Mouse (Mus musculus) activated CD4-positive, CD25-positive, alpha-beta regulatory T cell, adult 4 months (primary cell): ENCODE data around the gene Tomt. TPM values are rescaled to one million over a fixed set of nuclear protein-coding genes. Genes with fewer than 3 reads are reported as not detected.
A peak's percentile ranks its signal among the peaks of the same experiment; 100 is the strongest.
"Not testable (repeated sequence)": the region's sequence is repeated elsewhere in the genome, so short reads cannot be mapped to it uniquely, and the experiment has no call there.

ENCODE experiments used
- ATAC-seq: one replicate; pipeline ENCODE4 v1.8.0; 2017
- polyA plus RNA-seq, 2 experiments: library from polyadenylated mRNA; unstranded; fragments of 100-300 nt; shearing (Covaris generic); gene quantifications; one replicate each; pipeline ENCODE4 v1.2.1; 2017

Tomt gene
- under 1 TPM in 1 of 2 experiments, not detected in 1; 0.46 TPM for polyA plus RNA-seq

DNA sequence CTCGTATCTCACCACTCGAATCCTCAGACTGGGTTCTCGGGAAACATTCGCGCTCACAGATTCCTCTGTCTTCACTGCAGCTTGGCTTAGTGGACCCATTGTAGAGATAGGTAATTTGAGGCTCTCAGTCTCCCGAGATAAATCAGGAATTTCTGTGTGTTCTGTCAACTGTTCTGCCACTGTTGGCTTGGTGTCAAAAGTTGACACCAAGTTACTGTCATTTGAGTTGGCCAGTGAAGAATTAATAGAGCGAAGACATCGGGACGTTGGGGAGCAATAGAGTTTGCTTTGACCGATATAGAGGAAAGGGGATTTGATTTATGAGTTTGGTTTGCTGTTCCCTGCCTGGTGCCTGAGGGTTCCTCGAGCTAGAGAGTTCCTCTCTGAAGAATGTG, at the start of gene Tomt:
Tomt (minus strand) TSS at position 73 of the 395 bp plus-strand sequence.
- no peak for ATAC-seq

- ATAC-seq = no peak
These were observed 49.7 kb upstream of the Tomt start for GRCm38 (mm10) chr7:101955862-101956261.

DNA sequence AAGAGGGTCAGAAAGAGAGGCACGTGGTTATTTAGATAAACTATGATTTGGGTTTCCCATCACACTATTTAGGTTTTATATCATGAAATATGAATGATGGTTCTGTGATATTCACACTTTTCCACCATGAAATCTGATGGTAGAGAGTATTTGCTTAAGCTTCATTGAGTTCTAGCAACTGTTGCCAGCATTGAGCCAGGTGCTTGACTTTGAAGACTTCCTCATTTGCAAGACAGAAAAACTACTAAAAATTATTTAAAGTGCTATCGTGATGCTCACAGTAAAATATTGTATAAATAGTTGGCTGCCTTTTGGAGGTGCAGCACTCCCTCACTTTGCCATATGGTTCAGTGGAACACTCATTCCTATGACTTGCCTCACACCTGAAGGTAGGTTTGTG, 49.1 kb upstream of the Tomt start:
- no peak for ATAC-seq

GRCm38 (mm10) chr7:101954163-101954562, 48.0 kb upstream of the Tomt start:
- no peak for ATAC-seq

DNA sequence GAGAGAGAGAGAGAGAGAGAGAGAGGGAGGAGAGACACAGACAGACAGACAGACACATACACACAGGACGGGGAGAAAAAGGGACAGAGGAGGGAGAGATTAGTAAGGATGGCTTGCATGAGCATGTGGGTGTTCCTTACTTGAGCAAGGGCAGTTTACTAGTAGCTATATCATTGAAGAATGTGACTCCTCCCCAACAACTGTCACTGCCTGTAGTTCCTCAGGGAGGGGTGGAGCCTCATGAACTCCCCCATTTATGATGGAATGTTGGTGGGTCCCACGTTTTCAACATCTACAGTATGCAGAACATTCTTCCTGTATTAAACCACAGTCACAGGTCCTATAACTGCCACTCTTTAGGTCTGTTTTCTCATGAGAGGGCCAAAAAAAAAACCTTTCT, 45.9 kb upstream of the Tomt start:
- ATAC-seq = no peak

GRCm38 (mm10) chr7:101951648-101952047, 45.5 kb upstream of the Tomt start:
- no peak for ATAC-seq

GRCm38 (mm10) chr7:101949008-101949407, 42.8 kb upstream of the Tomt start:
- ATAC-seq = not testable (repeated sequence)

DNA sequence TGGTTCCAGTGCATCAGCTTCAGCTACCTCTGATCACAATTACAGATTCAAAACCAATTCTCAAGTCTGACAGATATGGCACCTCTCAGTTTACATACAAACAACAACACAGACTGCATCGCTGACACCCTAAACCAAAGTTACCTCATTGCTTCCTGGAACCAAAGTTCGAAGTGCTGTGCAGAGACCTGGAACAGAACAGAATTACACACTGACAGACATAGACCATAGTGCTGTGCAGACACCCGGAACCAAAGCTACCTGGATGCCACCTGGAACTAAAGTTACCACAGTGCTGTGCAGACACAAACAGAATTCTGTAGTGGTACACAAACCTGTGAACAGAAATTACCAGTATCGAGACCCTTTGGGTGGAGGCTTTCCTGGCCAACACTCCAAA, 33.6 kb upstream of the Tomt start:
- no peak for ATAC-seq

- no peak for ATAC-seq
These were observed 32.2 kb upstream of the Tomt start for GRCm38 (mm10) chr7:101938348-101938747.

- no peak for ATAC-seq
These were observed 31.4 kb upstream of the Tomt start for GRCm38 (mm10) chr7:101937569-101937968.

- ATAC-seq = no peak
These were observed 30.8 kb upstream of the Tomt start for GRCm38 (mm10) chr7:101936996-101937395.

- ATAC-seq = no peak
These were observed 29.8 kb upstream of the Tomt start for GRCm38 (mm10) chr7:101935957-101936356.

DNA sequence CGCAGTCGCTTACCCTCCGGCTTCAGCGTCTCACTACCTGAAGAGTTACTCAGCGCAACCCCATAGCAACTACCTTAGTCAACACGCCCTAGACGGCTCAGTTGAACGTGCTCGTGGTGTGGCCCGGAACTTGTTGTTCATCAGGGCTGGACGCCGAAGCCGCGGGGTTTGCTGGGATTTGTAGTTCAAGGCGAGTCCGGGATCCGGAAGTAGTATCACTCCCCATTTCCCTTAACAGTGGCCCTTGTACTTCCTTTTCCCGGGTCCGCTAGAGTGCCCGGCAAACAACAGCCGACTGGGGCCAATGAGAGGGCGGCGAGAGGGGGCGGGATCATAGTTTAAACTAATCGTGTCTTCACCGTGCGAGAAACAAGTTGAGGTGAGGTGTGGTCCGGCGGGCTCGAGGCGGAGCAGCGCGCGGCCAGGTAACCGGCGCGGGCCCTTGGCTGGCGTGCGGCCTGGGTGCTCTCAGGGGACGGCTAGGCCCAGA, 27.6 kb upstream of the Tomt start, which contains the start of the genes Lrrc51 and Numa1:
Lrrc51 (minus strand) TSS at position 145 of the 490 bp plus-strand sequence.
Numa1 (plus strand) TSS at position 361 of the 490 bp plus-strand sequence.
- ATAC-seq = peak; percentile 97

DNA sequence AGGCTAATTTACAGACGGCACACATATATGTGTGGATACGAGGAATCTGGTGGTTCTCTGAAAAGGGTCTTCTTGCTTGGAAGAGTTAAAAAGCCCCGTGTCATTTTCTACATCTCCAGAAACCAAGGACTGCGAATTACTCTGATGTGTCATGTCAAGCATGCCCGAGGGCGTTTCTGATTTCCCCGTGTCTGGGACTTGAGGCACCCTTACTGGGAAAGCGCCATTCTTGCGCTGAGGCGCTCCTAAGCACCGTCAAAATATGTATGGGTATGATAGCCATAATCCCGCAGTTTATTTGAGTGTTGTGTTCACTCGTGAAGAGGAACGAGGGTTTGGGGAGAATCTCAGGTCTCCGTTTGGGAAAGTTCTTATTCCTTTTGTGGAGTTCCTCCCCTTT, 27.1 kb upstream of the Tomt start:
- no peak for ATAC-seq

DNA sequence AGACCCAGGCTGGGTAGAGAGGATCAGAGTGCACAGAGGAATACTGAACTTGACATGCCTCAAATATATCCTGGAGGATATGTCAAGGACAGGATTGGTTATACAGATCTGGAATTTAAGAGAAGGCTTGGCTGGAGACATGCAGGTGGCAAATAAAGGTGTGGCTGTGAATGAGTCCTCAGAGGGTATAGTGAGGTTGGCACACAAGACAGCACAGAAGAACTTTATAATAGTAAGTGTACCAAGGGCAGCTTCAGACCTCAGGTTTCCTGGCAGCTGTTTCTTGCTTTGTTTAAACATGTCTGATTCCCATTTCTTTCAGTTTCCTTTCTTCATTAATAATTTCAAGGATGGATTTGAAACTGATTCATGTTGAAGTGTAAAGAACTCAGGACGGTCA, 26.4 kb upstream of the Tomt start:
- ATAC-seq = no peak

DNA sequence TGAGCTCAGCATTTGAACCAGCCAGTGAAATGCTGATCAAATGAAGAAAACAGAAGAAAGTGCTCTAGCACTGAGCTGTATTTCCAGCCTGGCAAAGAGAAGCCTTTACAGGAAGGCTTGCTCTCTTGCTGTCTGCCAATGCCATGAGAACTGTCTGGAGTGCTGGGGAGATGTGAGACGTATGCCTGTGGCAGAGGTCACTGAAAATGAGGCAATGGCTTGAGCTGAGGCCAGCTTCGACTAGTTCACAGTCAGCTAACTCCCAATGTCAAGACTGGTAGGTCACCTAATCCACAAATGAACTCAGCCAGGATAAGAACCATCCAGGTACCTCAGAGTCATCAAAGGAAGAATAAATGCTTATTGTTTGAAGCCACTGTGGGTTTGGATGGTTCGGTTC, 21.9 kb upstream of the Tomt start:
- ATAC-seq = no peak

- ATAC-seq = not testable (repeated sequence)
These were observed 19.7 kb upstream of the Tomt start for GRCm38 (mm10) chr7:101925892-101926291.

DNA sequence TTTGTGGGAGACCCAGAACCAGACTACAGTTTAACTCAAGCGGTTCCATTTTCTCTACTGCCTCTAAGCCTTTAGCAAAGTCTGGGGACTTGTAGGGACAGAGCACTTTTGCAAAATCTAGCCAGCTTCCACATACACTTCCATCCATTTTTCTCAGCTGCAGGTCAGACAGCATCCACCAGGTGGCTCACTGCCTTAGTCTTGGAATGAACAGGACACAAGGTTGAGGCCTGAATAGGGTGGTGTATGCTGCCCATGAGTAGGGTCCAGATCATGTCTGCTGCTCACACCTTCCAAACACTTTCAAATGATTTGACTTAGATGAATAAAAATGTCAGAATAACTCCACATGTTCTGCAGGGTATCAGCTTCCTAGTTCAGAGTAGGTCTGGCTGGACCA, 11.9 kb upstream of the Tomt start:
- ATAC-seq = peak; percentile 65

DNA sequence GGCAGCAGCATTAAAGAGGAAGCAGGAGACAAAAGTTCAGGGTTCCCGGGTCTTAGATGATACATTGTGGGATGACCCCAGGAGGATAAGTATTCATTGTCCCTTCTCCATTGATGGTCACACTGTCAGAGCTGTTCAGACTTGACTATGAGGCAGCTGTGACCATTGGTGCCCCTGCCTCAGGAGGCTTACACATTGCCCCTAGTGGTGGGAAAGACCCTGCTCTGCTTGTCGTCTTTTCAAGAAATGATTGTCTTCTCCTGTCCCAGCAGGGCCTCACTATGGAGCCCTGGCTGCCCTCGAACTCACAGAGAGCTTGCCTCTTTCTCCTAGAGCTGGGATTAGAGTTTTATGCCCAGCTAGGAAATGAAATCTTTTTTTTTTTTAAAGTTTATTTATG, 5.8 kb upstream of the Tomt start:
- ATAC-seq = no peak

DNA sequence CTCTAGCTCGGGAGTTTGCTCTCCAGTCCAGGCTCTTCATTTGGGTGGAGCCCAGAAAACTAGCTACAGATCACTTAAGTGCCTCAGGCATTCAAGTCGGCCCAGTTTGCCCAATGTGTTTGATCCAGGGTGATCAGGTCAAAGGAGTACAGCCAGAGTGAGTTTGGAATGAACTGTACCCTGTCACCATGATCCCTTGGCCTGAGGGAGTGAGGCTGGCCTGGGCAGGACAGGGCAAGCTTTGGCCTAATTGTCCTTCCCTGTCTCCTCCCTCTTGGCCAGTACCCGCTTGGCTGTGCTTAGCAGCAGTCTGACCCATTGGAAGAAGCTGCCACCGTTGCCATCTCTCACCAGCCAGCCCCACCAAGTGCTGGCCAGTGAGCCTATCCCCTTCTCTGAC, 4.0 kb upstream of the Tomt start:
- ATAC-seq = no peak

DNA sequence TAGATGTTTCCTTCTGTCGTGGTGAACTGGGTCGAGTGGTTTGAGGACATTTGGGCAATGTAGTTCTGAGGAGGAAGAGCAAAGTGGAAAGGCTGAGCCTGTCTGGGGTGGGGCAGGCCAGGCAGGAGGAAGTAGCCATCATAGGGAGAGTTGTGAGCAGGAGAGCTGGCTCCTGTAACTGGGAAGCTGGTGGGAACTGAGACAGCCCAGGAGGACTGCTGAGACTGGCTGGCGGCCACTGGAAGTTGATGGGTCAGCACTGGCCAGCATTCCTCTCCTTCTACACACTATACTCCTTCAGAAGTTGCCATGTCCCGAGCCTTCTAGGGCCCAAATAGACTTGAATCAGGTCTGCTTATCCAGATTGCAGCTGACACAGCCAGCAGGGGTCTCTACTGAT, 2.2 kb upstream of the Tomt start:
- no peak for ATAC-seq

DNA sequence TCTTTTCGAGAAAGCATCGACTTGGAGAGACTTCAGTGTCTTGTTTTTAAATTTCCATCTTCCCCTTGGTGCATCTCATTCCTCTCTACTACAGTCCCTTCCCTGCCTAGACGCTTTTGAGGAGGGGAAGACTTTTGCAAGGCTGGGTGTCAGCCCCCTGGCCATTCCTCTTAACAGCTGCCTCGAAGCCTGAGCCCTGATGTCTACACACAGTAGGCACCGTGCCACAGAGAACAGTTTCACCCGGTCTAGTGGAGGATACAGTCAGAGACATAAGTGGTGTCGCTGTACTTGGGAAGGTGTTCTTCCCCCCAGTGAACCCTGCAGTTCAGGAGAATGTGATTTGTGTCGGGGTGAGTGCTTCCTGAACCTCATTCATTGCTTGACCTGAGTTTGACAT, 537 bp upstream of the Tomt start:
- ATAC-seq = no peak

GRCm38 (mm10) chr7:101905561-101906286, 435 bp downstream of the Tomt start, which contains the start of gene Lamtor1:
Gene Lamtor1 (plus strand): TSS chr7:101905904.
- ATAC-seq = peak; percentile 98

GRCm38 (mm10) chr7:101902846-101903245, 3.3 kb downstream of the Tomt start:
- no peak for ATAC-seq

DNA sequence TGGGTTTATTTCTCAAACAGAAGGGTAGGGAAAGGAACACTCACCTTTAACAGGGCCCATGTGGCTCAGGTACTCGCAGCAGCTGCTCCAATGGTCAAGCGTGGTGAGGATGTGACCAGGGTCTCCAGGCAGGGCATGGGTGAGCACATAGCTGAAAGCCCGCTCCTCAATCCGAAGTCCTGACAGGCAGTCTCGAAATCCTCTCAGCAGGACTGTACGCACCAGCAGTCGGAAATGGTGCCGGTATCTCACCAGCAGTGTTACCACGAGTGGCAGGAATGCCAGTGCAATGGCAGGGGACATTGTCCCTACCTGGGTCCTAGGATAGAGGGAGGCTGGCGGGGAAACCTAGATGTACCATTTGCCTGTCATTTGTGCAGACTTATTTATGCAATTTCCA, 4.2 kb downstream of the Tomt start:
- no peak for ATAC-seq
